Mouse (Mus musculus): ENCODE data around the gene Mcfd2. TPM values are rescaled to one million over a fixed set of nuclear protein-coding genes. Genes with fewer than 3 reads are reported as not detected.
"Not testable (repeated sequence)": the region's sequence is repeated elsewhere in the genome, so short reads cannot be mapped to it uniquely, and the experiment has no call there.

Mcfd2 gene
- 10 to 100 TPM; 22.9 to 26.3 TPM for total RNA-seq (2021)
- long read RNA-seq, experiment 1, transcript Mcfd2-201 (4 exons, 2,038 nt): major isoform, 31 of 45 reads
- long read RNA-seq, experiment 1, partial matches to known transcripts: 2 of 45 reads
- long read RNA-seq, experiment 1, other reads (novel, unspliced or antisense): 9 of 45 reads
- long read RNA-seq, experiment 2, transcript Mcfd2-201 (4 exons, 2,038 nt): major isoform, 28 of 36 reads
- long read RNA-seq, experiment 2, partial matches to known transcripts: 0 of 36 reads
- long read RNA-seq, experiment 2, other reads (novel, unspliced or antisense): 4 of 36 reads

GRCm38 (mm10) chr17:87265792-87266186 lies at the start of gene Mcfd2:
Gene Mcfd2 (minus strand): TSS chr17:87265935.
- peak; percentile 99 for DNase-seq

- DNase-seq: peak; percentile 95
Measured at GRCm38 (mm10) chr17:87315021-87315531, 49.3 kb upstream of the Mcfd2 start.

GRCm38 (mm10) chr17:87314530-87314946 lies 48.8 kb upstream of the Mcfd2 start:
- DNase-seq: peak; percentile 55

GRCm38 (mm10) chr17:87314121-87314520 lies 48.4 kb upstream of the Mcfd2 start:
- no peak for DNase-seq

GRCm38 (mm10) chr17:87312924-87313870 lies 47.5 kb upstream of the Mcfd2 start:
- DNase-seq: no peak

- no peak for DNase-seq
Measured at GRCm38 (mm10) chr17:87312351-87312750, 46.6 kb upstream of the Mcfd2 start.

GRCm38 (mm10) chr17:87310497-87310896 lies 44.8 kb upstream of the Mcfd2 start:
- DNase-seq: no peak

- no peak for DNase-seq
Measured at GRCm38 (mm10) chr17:87309073-87309788, 43.5 kb upstream of the Mcfd2 start.

- DNase-seq: no peak
Measured at GRCm38 (mm10) chr17:87306746-87307145, 41.0 kb upstream of the Mcfd2 start.

GRCm38 (mm10) chr17:87305065-87305464 lies 39.3 kb upstream of the Mcfd2 start:
- DNase-seq: no peak

GRCm38 (mm10) chr17:87304151-87304894 lies 38.6 kb upstream of the Mcfd2 start:
- no peak for DNase-seq

GRCm38 (mm10) chr17:87302014-87302794 lies 36.5 kb upstream of the Mcfd2 start:
- DNase-seq: peak; percentile 31

GRCm38 (mm10) chr17:87301607-87302006 lies 35.9 kb upstream of the Mcfd2 start:
- DNase-seq: not testable (repeated sequence)

GRCm38 (mm10) chr17:87300340-87300739 lies 34.6 kb upstream of the Mcfd2 start:
- DNase-seq: no peak

GRCm38 (mm10) chr17:87298944-87299343 lies 33.2 kb upstream of the Mcfd2 start:
- no peak for DNase-seq

- not testable (repeated sequence) for DNase-seq
Measured at GRCm38 (mm10) chr17:87296701-87297100, 31.0 kb upstream of the Mcfd2 start.

GRCm38 (mm10) chr17:87295738-87296137 lies 30.0 kb upstream of the Mcfd2 start:
- no peak for DNase-seq

GRCm38 (mm10) chr17:87293125-87293524 lies 27.4 kb upstream of the Mcfd2 start:
- no peak for DNase-seq

- DNase-seq: no peak
Measured at GRCm38 (mm10) chr17:87291782-87292181, 26.0 kb upstream of the Mcfd2 start.

- DNase-seq: no peak
Measured at GRCm38 (mm10) chr17:87291037-87291436, 25.3 kb upstream of the Mcfd2 start.

- no peak for DNase-seq
Measured at GRCm38 (mm10) chr17:87289367-87289766, 23.6 kb upstream of the Mcfd2 start.

Data from gastrocnemius, postnatal 10 days (tissue).